Mouse (Mus musculus): Measurements from ENCODE around the gene Mtch1.
"Not testable (repeated sequence)": the region's sequence is repeated elsewhere in the genome, so short reads cannot be mapped to it uniquely, and the experiment has no call there.

The Mtch1 gene

DNA sequence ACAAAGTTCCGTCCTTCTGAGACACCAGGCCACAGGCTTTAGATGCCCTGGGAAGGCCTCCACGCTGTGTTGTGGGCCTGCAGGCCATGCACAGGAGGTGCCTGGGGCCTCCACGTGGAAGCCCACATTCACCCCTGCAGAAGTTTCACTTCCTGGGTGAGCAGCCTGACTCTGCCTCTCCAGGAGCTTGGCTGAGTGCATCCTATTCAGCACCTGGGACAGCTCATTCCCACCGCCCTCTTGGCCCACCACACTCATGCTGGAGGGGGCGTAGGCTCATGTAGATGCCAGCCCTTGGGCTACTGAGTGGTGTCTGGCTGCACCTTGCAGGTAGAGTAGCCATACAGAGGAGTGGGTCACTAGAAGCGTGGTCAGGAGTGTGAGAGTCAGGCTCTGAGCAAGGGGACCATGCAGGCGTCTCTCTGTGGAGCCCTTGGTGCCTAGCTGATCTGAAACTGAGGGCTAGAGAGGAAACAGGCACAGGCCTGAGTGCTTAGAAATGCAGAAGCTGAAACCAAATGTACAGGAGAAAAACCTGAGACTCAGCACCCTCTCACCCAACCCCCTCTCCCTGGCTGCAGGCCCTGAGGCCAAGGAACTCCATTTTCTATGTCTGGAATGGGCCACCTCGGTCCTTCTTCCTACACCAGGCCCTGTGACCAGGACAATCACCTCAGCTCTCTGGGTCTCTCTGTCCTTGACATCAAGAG, 14.4 kb upstream of the Mtch1 start:
- peak; percentile 64 for DNase-seq (ENCODE audit: low read depth)

DNA sequence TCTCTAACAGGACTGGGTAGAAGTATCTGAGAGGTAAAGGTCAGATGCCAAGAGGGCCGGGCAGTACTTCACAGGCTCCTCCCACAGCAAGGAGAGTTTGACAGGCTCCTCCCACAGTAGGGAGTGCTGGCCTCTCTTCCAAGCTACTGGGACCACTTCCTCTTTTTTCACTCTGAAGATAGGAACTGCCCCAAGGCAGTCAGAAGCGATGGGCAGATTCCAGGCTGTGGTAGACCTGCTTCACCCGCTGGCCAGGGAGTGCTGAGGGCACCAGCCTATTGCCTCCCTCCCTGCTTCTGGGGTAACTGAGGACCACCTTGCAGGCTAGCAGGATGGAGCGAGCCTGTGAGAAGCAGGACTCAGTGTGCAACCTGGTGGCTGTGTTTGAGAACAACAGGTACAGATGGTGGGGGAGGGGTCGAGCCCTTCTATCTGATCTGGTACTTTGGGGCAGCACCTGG, 13.1 kb upstream of the Mtch1 start, which contains the start of gene Fgd2:
Fgd2 (plus strand) TSS at position 154 of the 461 bp plus-strand sequence.
- DNase-seq (ENCODE audit: low read depth), result no peak

DNA sequence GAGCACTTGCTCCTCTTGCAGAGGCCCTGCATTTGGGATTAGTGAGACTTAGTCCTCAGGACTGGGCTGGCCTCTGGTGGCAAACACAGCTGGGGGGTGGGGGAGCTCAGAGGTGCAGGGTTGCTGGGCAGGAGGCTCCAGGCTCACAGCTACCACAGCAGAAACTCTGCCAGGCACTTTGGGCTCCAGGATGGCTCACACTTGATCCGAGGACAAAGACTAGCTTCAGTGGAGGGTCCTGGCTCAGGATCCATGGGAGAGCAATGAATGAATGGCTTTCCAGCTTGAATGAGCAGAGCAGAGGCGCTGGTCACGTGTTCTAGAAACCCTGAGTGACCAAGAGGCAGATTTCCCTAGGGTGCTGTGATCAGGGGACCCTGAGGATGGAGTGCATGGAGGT, 11.2 kb upstream of the Mtch1 start:
- no peak for DNase-seq (ENCODE audit: low read depth)

DNA sequence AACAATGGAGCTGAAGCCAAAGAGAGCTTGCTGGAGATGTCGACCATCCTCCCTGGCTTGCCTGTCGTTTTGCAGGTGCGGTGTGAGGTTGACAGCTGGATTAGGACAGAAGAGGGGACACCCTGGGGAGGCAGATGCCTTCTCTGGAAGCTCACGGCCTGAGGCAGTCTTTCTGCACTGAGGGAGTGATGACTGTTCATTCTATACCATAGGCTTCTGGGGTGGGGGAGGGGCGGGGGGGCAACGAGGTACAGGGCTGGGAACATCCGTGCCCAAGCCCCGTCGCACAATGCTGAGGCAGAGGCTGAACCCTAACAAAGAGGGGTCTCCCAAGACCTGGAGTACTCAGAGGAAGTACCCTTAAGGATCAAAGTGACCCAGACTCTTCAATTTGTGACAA, 9.1 kb upstream of the Mtch1 start:
- no peak for DNase-seq (ENCODE audit: low read depth)

DNA sequence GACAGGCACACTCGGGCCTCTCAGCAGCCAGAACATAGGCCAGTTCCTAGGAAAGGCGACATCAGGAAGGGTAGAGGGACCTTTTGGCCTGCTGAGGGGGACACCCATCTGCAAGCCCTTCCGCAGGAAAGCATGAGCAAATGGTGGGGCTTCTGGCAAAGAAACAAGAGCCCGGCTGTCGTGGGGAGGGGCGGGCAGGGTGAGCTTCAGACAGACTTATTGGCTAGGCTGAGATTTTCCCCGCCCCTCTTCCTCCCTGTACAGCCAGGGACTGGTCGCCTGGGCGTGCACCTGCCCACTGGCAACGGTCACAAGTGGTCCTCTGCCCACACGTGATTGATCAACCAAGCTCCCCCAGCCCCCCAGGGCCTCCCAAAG, 8.7 kb upstream of the Mtch1 start:
- DNase-seq (ENCODE audit: low read depth), result no peak

DNA sequence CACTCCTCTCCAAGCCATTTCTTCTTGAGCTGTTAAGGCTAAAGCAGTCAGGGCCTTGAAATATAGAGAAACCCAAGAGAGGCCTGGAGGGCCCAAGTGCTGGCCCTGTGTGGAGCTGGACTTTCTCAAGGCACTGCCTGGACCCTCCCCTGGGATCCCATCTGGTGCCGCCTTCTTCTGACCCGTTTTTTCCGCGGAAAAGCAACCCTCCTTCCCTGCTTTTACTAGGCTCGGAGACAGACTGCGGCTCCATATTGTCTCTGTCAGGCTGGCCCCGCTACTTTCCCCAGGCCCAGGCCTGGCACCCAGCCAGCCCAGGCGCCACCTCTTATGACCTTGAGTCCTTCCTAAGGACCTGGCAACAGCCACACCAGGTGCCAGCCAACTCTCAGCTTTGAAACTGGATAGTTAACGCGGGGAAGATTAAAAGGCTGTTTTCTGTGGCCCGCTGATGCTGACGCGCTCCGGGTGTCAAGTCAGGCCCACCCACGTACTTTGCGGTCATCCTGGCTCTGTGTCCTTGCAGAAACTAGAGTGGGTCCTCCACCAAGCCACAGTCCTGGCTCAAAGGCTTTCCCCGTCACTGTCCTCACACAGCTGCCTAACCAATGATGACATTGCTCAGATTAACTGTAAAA, 8.2 kb upstream of the Mtch1 start:
- no peak for DNase-seq (ENCODE audit: low read depth)

DNA sequence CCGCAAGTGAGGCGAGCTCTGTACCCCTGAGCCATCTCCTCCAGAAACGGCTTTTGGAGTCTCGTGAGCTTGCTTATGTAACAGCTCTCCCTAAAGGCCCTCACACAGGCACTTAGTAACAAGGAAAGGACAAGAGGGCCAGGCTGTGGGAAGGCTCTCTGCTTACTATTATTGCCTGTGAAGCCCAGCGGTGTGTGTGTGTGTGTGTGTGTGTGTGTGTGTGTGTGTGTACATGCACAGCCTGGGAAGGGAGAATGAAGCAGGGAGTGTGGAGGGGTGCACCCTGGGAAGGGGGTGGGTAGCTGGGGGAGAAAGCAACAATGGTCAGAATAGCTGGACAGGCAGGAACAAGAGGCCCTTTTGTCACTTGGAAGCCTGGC, 7.7 kb upstream of the Mtch1 start:
- DNase-seq (ENCODE audit: low read depth), result no peak

DNA sequence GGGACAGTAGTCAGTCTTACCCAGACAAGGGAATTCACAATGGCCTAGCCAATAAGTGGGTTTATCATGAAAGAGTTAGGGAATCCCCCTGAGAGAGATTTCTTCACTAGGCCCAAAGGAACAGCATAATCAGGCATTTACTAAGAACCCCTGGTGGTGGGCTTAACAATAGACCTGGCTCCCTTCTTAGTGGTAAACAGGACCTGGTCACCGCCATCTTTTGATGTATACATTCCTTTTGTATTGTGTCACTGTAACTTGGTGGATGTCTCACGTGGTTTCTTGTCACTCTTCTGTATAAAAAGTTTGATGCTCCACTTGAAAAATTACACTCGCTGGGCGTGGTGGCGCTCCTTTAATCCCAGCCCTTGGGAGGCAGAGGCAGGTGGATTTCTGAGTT, 3.3 kb upstream of the Mtch1 start:
- not testable (repeated sequence) for DNase-seq (ENCODE audit: low read depth)

DNA sequence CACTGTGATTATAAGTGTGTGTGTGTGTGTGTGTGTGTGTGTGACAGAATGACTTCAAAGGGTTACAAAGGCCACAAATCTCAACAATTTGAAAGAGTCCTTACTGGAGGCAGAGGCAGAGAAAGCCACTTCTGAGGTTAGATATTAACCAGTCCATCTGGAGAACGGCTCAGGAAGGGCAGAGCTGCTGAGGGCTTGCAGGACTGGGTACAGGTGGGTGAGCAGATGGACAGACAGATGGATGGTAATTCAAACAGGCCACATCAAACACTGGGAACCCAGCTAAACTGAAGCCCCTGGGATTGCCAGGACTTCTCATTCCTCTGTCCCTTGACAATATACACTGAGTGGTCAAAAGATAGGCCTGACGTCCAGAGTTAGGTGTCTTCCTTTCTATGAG, 1.3 kb upstream of the Mtch1 start:
- no peak for DNase-seq (ENCODE audit: low read depth)

DNA sequence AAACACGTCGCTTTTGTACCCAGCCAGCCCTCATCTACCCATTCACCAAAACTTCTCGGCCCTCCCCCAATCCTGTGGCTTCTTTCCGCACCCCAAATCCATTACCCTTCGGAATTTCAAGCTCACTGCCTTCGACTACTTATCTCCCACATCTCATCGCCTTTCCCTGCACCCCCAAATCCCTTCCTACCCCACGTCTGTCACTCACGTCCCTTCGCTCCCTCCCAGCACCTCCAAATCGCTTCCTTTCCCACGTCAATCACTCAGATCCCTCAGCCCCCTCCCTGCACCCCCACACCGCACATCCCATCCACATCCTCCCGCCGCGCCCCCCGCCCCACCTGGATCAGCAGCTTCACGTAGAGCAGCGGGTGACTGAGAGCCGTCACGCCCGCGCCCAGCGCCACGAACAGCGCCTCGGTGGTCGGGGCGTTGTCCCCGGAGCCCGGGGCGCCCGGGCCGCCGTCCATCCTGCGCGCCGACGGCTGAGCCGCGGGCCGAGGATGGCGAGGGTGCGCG, 549 bp downstream of the Mtch1 start:
- peak; percentile 25 for DNase-seq (ENCODE audit: low read depth)

DNA sequence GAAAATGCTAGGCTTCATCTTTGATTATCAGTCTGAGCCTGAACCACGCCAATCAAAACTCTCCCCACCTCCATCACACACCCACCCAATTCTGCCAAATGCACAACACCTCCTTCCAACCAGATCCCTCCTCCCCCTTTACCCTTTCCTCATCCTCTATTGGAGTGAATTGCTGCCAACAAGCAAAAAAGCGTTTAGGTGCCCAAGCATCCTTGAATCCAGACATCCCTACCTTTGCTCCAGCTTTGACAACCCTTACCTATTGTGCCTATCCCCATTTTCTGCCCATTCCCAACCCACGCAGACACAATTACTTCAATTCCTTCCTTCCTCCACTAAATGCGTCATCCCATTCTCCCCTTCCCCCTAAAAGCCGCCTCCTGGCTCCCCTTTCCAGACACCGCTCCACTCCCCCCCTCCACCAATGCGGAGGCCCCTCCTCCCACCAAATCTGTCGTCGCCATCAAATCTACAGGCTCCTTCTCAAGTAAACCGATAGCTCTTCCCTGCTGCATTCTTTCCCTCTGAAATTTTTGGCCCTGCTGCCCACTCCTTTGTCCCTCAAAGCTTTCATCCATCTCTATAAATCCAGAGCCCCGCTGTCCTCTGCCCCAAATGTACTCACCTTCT, 1.1 kb downstream of the Mtch1 start:
- peak; percentile 84 for DNase-seq (ENCODE audit: low read depth)

DNA sequence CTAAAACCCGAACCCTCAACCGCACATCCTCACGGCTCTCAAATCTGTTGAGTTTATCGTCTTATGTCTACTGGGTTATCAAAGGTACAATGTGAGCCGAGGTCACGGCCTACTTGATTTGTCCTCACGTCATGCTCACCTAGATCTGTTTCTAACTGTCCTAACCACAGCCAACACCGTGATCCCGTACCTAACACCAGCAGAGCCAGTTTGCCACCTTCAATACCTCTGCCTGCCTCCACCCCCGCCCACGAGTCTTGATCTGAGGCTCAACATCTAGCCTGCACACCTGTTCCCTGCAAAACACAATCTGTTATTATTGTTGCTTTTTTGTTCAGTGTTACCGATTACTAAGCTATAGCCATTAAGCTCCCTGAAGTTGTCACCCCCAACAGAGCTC, 2.5 kb downstream of the Mtch1 start:
- DNase-seq (ENCODE audit: low read depth), result no peak

DNA sequence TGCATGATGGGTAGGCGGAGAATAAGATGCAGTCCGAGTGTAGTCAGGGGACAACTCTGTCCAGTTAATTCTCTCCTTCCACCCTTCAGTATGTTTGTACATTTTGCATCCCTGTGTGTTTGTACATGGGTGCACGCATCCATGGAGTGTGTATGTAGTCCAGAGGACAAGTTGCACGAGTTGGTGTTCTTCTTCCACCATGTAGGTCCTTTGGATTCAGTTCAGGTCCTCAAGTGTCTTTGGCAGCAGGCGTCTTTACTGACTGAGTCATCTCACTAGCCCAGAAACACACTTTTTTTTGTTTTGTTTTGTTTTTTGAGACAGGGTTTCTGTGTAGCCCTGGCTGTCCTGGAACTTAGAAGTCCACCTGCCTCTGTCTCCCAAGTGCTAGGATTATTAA, 4.5 kb downstream of the Mtch1 start:
- DNase-seq (ENCODE audit: low read depth), result no peak

DNA sequence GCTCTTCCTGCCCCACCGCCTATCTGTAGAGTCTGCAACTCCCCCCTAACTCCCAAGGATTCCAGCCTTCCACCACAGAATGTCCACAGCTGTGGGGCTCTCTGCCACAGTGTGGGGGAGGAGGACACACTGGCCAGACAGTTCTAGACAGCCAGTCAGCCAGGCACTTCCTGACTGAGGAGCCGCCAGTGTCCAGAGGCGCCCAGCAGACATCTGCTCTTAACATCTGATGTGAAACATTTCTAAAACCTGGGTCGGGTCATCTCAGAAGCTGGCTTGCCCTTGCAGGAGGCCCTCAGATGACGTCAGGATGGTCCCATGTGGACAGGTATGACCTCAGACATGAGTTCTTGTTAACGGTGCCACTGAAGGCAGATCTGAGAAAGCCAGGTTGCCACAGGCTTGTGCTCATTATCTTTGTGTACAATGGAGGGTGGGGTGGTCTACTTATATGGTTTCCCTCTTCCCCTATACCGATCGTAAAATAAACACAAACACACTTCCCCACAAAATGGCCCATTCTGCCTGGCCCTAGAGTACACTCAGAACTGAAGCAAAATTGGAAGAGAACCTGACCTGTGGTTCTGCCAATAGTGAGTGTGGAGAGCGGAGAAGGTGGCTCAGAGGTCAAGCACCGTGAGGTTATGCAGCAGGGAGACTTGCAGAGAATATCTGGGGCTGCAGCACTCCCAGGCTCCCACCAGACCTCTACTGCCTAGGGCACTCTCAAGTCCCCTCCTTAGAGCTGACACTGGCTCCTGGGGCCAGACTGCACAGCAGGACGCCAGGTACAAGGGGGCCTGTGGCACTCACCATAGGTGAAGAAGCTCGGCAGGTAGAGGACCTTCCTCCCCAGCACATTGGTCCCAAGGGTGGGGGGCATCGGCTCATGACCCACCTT, 5.5 kb downstream of the Mtch1 start:
- DNase-seq (ENCODE audit: low read depth), result peak; percentile 54

DNA sequence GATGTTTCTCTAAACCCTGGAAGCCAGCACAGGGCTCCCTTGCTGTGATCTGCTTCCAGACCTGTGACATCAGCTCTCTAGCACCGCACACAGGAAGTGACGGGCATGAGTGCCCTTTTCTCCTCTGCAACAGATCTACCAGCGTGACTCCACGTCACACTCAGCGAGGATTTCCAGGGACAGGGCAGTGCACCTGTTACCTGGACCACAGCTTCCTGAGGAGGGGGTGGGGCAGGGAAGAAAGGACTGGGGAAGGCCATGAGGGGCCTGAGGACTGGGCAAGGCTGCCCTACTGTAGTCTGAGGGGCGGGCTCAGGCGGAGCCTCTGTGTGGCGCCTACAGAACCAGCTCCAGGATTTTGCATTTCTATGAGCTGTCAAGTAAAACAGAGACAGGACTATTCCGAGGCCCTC, 6.1 kb downstream of the Mtch1 start:
- DNase-seq (ENCODE audit: low read depth), result peak; percentile 31

DNA sequence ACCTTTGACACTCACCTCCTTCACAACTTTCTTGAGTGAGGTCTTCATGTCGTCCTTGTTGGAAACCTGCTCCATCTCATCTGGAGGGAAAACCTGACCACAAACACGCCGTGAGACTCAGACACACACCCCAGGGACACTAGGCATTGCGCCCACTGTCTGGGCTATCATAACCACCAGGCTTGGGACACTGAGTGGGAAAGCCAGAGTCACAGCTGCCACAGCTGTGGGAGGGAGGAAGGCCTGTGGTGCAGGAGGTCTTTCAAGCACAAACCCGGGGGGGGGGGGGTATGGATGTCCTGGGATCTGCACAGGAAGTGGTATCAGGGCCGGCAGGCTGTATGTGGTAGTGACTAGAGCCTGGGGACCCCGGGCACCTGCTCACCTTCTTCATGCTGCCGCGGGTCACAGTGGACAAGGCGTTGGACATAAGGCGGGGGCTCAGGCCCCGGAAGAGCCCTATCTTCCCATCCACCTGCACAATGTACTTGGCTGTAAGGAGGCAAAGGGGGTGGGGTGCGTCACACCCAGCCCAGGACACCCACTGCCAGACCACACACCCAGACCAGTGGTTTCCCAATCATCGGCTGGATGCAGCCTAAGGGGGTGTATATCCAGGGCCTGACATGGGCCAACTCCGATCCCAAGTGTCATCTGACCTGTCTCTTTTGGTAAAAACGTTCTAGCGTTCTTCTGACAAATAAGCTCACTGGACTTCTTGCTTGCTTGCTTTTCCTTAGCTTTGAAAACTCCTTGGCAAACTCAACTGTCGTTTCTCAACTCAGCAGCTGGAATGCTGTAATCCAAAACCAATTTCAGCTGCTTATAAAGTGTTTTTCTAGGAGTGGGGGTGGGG, 7.1 kb downstream of the Mtch1 start:
- peak; percentile 87 for DNase-seq (ENCODE audit: low read depth)

DNA sequence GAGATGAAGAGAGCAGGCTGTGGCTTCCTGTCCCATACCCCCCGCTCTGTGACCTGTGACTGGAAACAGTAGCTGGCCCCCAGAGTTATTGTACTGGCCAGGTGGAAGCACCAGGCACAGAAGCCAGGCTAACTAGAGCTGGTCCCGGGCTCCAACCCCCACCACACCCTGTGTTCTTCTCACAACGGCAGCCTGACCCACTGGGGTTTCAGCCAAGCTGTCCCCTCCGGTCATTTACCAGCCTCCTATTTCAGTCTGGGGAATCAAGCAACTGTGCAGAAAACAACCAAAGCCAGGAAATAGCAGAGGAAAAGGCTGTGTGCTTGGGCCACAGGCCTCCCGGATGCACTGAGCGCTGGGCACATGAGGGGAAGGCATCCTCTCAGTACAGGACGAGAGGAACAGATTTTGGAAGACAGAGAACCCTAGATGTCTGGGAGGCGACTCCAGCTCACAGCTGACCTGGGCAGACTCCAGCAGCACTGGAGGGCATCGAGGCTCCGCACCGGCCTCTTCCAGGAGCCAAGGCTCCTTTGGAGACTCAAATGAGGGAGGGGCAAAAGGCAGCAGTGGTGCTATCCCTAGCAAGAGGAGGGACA, 8.5 kb downstream of the Mtch1 start:
- no peak for DNase-seq (ENCODE audit: low read depth)

DNA sequence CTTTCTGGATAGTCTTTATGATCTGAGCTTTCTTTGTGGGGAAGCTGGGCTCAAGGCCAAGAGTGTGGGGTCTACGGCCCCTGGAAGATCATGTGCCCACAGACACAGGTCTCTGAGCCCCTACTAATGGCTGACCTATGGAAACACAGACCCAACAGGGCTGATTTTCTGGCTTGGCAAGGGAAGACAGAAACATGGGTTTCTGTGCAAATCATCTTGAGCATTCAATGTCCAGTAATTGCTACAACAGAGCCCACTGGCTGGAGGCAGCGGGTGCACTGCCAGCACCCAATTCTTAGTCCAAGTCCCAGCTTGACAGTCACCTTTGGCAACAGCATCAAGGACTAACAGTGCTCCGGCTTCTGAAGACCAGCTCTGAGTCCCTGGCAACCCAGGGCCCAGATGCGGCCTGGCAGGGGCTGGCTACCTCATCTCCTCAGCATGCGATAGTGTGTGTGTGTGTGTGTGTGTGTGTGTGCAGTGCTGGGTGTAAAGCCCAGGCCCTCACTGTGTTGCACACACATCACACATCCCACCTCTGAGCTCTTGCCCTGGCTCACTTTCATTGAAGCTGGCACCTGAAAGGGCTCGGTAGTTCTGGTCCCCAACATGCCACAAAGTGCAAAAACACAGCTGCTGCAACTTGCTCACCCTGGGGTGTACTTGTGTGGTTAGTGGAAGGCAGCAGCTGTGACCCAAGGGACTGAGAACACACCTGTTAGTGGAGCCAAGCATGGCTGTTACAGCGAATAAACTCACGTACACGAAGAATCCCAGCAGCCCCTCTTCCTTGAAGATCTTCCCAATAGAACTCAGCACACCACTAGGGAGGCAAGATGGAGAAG, 9.5 kb downstream of the Mtch1 start:
- DNase-seq (ENCODE audit: low read depth), result no peak

DNA sequence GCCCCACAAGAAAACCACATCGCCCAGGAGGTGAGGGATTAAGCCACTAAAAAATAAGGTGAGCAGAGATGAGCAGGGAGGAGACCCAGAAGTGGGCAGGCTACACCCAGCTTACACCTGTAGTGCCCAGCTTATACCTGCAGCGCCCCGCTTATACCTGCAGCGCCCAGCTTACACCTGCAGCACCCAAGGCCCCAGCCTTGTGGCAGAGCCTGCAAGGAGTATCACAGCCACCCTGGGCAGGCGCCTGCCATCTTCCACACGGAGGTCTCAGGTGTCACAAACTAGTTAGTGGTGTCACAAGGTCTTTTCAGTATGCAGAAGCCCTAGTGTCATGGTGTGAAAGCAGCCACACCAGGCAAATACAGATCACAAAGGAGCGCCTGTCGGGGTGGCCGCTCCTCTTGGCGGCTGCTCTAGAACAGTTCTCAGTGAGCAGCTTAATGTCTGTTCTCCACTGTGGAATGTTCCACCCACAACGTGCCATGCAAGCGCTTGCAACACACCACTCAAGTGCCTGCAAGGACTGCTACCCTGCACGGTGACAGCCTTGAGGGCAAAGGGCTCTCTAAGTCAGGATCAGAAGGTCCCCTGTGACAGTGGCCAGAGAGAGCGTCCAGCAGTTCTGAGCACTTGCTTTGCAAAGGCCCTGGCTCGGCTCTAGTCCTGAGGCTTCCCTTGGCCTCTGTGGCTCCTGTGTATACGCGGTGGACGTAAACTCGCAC, 11.3 kb downstream of the Mtch1 start:
- no peak for DNase-seq (ENCODE audit: low read depth)

All from NIH3T3 (cell line).